In genomic region chr10:79934272-79934721, GRCm38 (mm10) we compare ENCODE assay signal across 8 mouse cellular contexts. TPM values are rescaled to one million over a fixed set of nuclear protein-coding genes. Genes with fewer than 3 reads are reported as not detected.
DNase-seq lines count a peak whose midpoint lies in the region; ATAC-seq and TF ChIP-seq lines count a peak whose summit lies in the region.

No protein-coding gene starts in this region.

- no peak for ATAC-seq in liver, embryonic 15.5 days (ENCODE audit: insufficient read depth)
- no peak for ATAC-seq in megakaryocyte-erythroid progenitor cell, adult 5-6 weeks (replicated peaks; ENCODE audit: low FRiP score, low TSS enrichment, poor library complexity, severe bottlenecking)

- 14% methylated on average over 13 of the region's 13 CpGs for WGBS in kidney, adult 2 months
- WGBS in liver, embryonic 15.5 days (ENCODE audit: insufficient replicate concordance) = 58% methylated on average over 13 of the region's 13 CpGs

- no peaks in the 10 kb centered on the region for H3K9me3 ChIP-seq in liver, embryonic 15.5 days (replicated peaks)

- peaks cover 51% of the 10 kb centered on the region for H3K4me1 ChIP-seq in kidney, adult 2 months (ENCODE audit: control insufficient read depth, insufficient read depth, low read length)
- H3K4me1 ChIP-seq in liver, embryonic 15.5 days (replicated peaks) = peaks cover 99% of the 10 kb centered on the region

- no peaks in the 10 kb centered on the region for H3K36me3 ChIP-seq in kidney, adult 2 months (ENCODE audit: control insufficient read depth, insufficient read depth, low read length)
- peaks cover 44% of the 10 kb centered on the region for H3K36me3 ChIP-seq in liver, embryonic 15.5 days (replicated peaks)

- peak overlapping the region; percentile 18; the same call in 1 of the 2 replicates for H3K27ac ChIP-seq in kidney, adult 2 months (ENCODE audit: insufficient read depth, low read depth, low read length)
- 0 out of 2 replicates have a peak overlapping the region, but pooled peaks have one; percentile 38 for H3K27ac ChIP-seq in liver, embryonic 15.5 days (replicated peaks)

- no peak for TF ChIP-seq CTCF in kidney, adult 2 months (conservative IDR thresholded peaks at IDR 0.05; ENCODE audit: insufficient read depth, insufficient read length, low read depth, low read length)

- no peak for TF ChIP-seq POLR2A in kidney, adult 2 months (IDR thresholded peaks at IDR 0.05; ENCODE audit: low read depth, low read length)

- H3K9ac ChIP-seq in liver, embryonic 15.5 days = no peak overlapping the region

- H3K4me2 ChIP-seq in liver, embryonic 15.5 days = peak overlapping the region; percentile 4; the same call in 1 of the 2 replicates

- H3K4me3 ChIP-seq in kidney, adult 2 months (ENCODE audit: insufficient read depth, low read depth, low read length) = no peak overlapping the region
- no peak overlapping the region for H3K4me3 ChIP-seq in liver, embryonic 15.5 days (replicated peaks)

- no peaks in the 10 kb centered on the region for H3K27me3 ChIP-seq in kidney, adult 2 months (replicated peaks; ENCODE audit: control insufficient read depth, insufficient read depth, low read length)
- no peaks in the 10 kb centered on the region for H3K27me3 ChIP-seq in liver, embryonic 15.5 days

- peak; percentile 68 to 70 for DNase-seq in cerebellum, adult 18-20 months
- DNase-seq in cerebellum, adult 11 months = no peak
- peak; percentile 79 for DNase-seq in cerebellum, adult 9-11 months
- peak; percentile 93 to 95 for DNase-seq in heart, adult 18-20 months
- peak; percentile 96 for DNase-seq in kidney, adult 2 months
- peak; percentile 72 for DNase-seq in ovary, postnatal 14 days (ENCODE audit: low spot score)

RNA-seq across cellular contexts. Expression of gene Arid3a, which starts 7.5 kb away (rescaled TPM):
- 1 to 10 TPM; 1.0 to 1.1 TPM for total RNA-seq in heart, adult 18-20 months (2021)
- polyA plus RNA-seq in kidney, adult 2 months (2012; rRNA removed) = 6.7 and 8.1 TPM in 2 replicates
- polyA plus RNA-seq in liver, embryonic 15.5 days (2015; fragmentation: Nextera tagmentation; extraction: Ambion mirVana) = 6.1 and 7.4 TPM in 2 replicates
- 4.4 and 5.9 TPM in 2 replicates for total RNA-seq in megakaryocyte-erythroid progenitor cell, adult 5-6 weeks (2014; fragmentation: Nextera tagmentation)
- total RNA-seq in megakaryocyte-erythroid progenitor cell, adult 5-6 weeks (2017) = 5.4 and 6.0 TPM in 2 replicates

RNA-seq across cellular contexts. Expression of gene R3hdm4, which starts 13.3 kb away (rescaled TPM):
- total RNA-seq in heart, adult 18-20 months (2021) = 10 to 100 TPM; 75.3 to 78.2 TPM
- polyA plus RNA-seq in kidney, adult 2 months (2012; rRNA removed) = 146 and 154 TPM in 2 replicates
- polyA plus RNA-seq in liver, embryonic 15.5 days (2015; fragmentation: Nextera tagmentation; extraction: Ambion mirVana) = 52.4 and 55.6 TPM in 2 replicates
- 80.3 and 91.7 TPM in 2 replicates for total RNA-seq in megakaryocyte-erythroid progenitor cell, adult 5-6 weeks (2014; fragmentation: Nextera tagmentation)
- 35.5 and 38.9 TPM in 2 replicates for total RNA-seq in megakaryocyte-erythroid progenitor cell, adult 5-6 weeks (2017)

RNA-seq across cellular contexts. Expression of gene Kiss1r, which starts 17.5 kb away (rescaled TPM):
- under 1 TPM; 0.17 to 0.46 TPM for total RNA-seq in heart, adult 18-20 months (2021)
- polyA plus RNA-seq in kidney, adult 2 months (2012; rRNA removed) = 5.6 and 9.2 TPM in 2 replicates
- polyA plus RNA-seq in liver, embryonic 15.5 days (2015; fragmentation: Nextera tagmentation; extraction: Ambion mirVana) = 0.32 and 0.37 TPM in 2 replicates
- total RNA-seq in megakaryocyte-erythroid progenitor cell, adult 5-6 weeks (2014; fragmentation: Nextera tagmentation) = 0.31 TPM in 1 of 2 replicates, not detected in the other
- 2.2 TPM in 1 of 2 replicates, not detected in the other for total RNA-seq in megakaryocyte-erythroid progenitor cell, adult 5-6 weeks (2017)

RNA-seq across cellular contexts. Expression of gene Gm26602, which starts 23.6 kb away (rescaled TPM):
- total RNA-seq in heart, adult 18-20 months (2021) = not detected
- polyA plus RNA-seq in kidney, adult 2 months (2012; rRNA removed) = not detected in 2 replicates
- polyA plus RNA-seq in liver, embryonic 15.5 days (2015; fragmentation: Nextera tagmentation; extraction: Ambion mirVana) = not detected in 2 replicates
- total RNA-seq in megakaryocyte-erythroid progenitor cell, adult 5-6 weeks (2014; fragmentation: Nextera tagmentation) = not detected in 2 replicates
- total RNA-seq in megakaryocyte-erythroid progenitor cell, adult 5-6 weeks (2017) = not detected in 2 replicates

RNA-seq across cellular contexts. Expression of gene Med16, which starts 25.6 kb away (rescaled TPM):
- total RNA-seq in heart, adult 18-20 months (2021) = 10 to 100 TPM; 50.4 to 56.7 TPM
- 57.1 and 75.4 TPM in 2 replicates for polyA plus RNA-seq in kidney, adult 2 months (2012; rRNA removed)
- polyA plus RNA-seq in liver, embryonic 15.5 days (2015; fragmentation: Nextera tagmentation; extraction: Ambion mirVana) = 16.4 and 18.0 TPM in 2 replicates
- total RNA-seq in megakaryocyte-erythroid progenitor cell, adult 5-6 weeks (2014; fragmentation: Nextera tagmentation) = 17.1 and 21.7 TPM in 2 replicates
- total RNA-seq in megakaryocyte-erythroid progenitor cell, adult 5-6 weeks (2017) = 9.7 and 9.8 TPM in 2 replicates
